24 mouse cellular contexts compared by ENCODE assay signal in genomic region chr4:54610101-54610500, GRCm38 (mm10).
"Had no signal": no experiment of that assay in that cellular context is flagged by ENCODE, and none has a peak within 500 bp of the region (broad histone marks: within the 10 kb centered on the region; RNA-seq: fewer than 3 reads in every experiment).

No protein-coding gene starts in this region.

- H3K27ac ChIP-seq: layer of hippocampus, adult 2 months; limb, embryonic 10.5 days; limb, embryonic 13.5 days; liver, embryonic 12.5 days; liver, embryonic 15.5 days; lung, embryonic 15.5 days; midbrain, embryonic 15.5 days; neural tube, embryonic 12.5 days; neural tube, embryonic 15.5 days; stomach, postnatal 0 days had no signal

- H3K4me1 ChIP-seq: limb, embryonic 13.5 days; liver, embryonic 12.5 days; liver, embryonic 15.5 days; lung, embryonic 15.5 days had no signal

- ATAC-seq: liver, embryonic 12.5 days; midbrain, embryonic 15.5 days had no signal

- H3K27me3 ChIP-seq: limb, embryonic 13.5 days; liver, embryonic 12.5 days; liver, embryonic 15.5 days; lung, embryonic 15.5 days; midbrain, embryonic 15.5 days; neural tube, embryonic 12.5 days; neural tube, embryonic 15.5 days had no signal

- H3K9me3 ChIP-seq: limb, embryonic 10.5 days; limb, embryonic 13.5 days; liver, embryonic 12.5 days; liver, embryonic 15.5 days; lung, embryonic 15.5 days; midbrain, embryonic 15.5 days; neural tube, embryonic 12.5 days; neural tube, embryonic 15.5 days had no signal

- H3K9ac ChIP-seq: limb, embryonic 13.5 days; liver, embryonic 12.5 days; liver, embryonic 15.5 days; lung, embryonic 15.5 days; midbrain, embryonic 15.5 days; neural tube, embryonic 12.5 days; neural tube, embryonic 15.5 days had no signal

- DNase-seq: kidney, adult 9 months; kidney, postnatal 14 days; kidney, postnatal 4 days; layer of hippocampus, adult 9-11 months; liver; lung, adult 18-20 months; lung, postnatal 14 days; lung, postnatal 4 days; right cerebral cortex, adult 18-20 months; right cerebral cortex, postnatal 14 days; right cerebral cortex, postnatal 4 days; thymus, adult 2 months; thymus, postnatal 14 days; thymus, postnatal 4 days had no signal

- H3K4me2 ChIP-seq: limb, embryonic 13.5 days; liver, embryonic 12.5 days; liver, embryonic 15.5 days; lung, embryonic 15.5 days; midbrain, embryonic 15.5 days; neural tube, embryonic 12.5 days; neural tube, embryonic 15.5 days had no signal

- H3K36me3 ChIP-seq: limb, embryonic 10.5 days; limb, embryonic 13.5 days; liver, embryonic 12.5 days; liver, embryonic 15.5 days; lung, embryonic 15.5 days; midbrain, embryonic 15.5 days; neural tube, embryonic 12.5 days; neural tube, embryonic 15.5 days had no signal

- H3K4me3 ChIP-seq: layer of hippocampus, adult 2 months; limb, embryonic 10.5 days; limb, embryonic 13.5 days; liver, embryonic 12.5 days; liver, embryonic 15.5 days; lung, embryonic 15.5 days; midbrain, embryonic 15.5 days; neural tube, embryonic 12.5 days; neural tube, embryonic 15.5 days had no signal
